Comparison of ENCODE assay signal across 8 mouse cellular contexts in genomic region chr19:34550534-34551223, GRCm38 (mm10). TPM values are rescaled to one million over a fixed set of nuclear protein-coding genes. Genes with fewer than 3 reads are reported as not detected.
DNase-seq lines count a peak whose midpoint lies in the region; ATAC-seq and TF ChIP-seq lines count a peak whose summit lies in the region.

Gene Ifit2, plus strand, starts transcription at chr19:34550694.

- H3K9ac ChIP-seq in forebrain, embryonic 16.5 days (replicated peaks; ENCODE audit: low read depth, low read length): peak within 1 kb of the TSS; percentile 55
- peak within 1 kb of the TSS; percentile 38 for H3K9ac ChIP-seq in lung, embryonic 15.5 days

- ATAC-seq in forebrain, embryonic 16.5 days: peak; percentile 99
- ATAC-seq in lung, embryonic 15.5 days (ENCODE audit: borderline replicate concordance, extremely low read depth, low FRiP score, low TSS enrichment): peak; percentile 91

- no peaks in the 10 kb centered on the region for H3K27me3 ChIP-seq in forebrain, embryonic 16.5 days (replicated peaks; ENCODE audit: control insufficient read depth, insufficient read depth, low read length)
- H3K27me3 ChIP-seq in lung, embryonic 15.5 days: no peaks in the 10 kb centered on the region

- H3K36me3 ChIP-seq in forebrain, embryonic 16.5 days (ENCODE audit: control insufficient read depth, insufficient read depth): no peaks in the 10 kb centered on the region
- H3K36me3 ChIP-seq in lung, embryonic 15.5 days: no peaks in the 10 kb centered on the region

- intact Hi-C loops in heart, postnatal 36 days (cut with DNase I): loop anchor here (2.0 kb wide), 1 partner anchor 50 kb away; no protein-coding TSS in a partner anchor

- WGBS in forebrain, embryonic 16.5 days: under 1% methylated on average over 22 of the region's 22 CpGs
- under 1% methylated on average over 22 of the region's 22 CpGs for WGBS in lung, embryonic 15.5 days
- under 1% methylated on average over 22 of the region's 22 CpGs for WGBS in olfactory bulb, adult 2 months

- peak within 1 kb of the TSS; percentile 65 for H3K4me3 ChIP-seq in forebrain, embryonic 16.5 days (replicated peaks; ENCODE audit: low read length)
- peak within 1 kb of the TSS; percentile 52 for H3K4me3 ChIP-seq in lung, embryonic 15.5 days
- peak within 1 kb of the TSS; percentile 62 for H3K4me3 ChIP-seq in olfactory bulb, adult 2 months (ENCODE audit: insufficient read depth, low read depth, low read length)

- peak within 1 kb of the TSS; percentile 77 for H3K4me2 ChIP-seq in forebrain, embryonic 16.5 days (ENCODE audit: low read length)
- H3K4me2 ChIP-seq in lung, embryonic 15.5 days: peak within 1 kb of the TSS; percentile 69

- peak; percentile 81 for DNase-seq in MEL-GATA-1-ER (ENCODE audit: extremely low read depth, low read depth)
- peak; percentile 46 to 56 for DNase-seq in cerebellum, adult 18-20 months
- DNase-seq in heart, postnatal 36 days: peak; percentile 68 to 70
- DNase-seq in layer of hippocampus, adult 8-10 months (ENCODE audit: low spot score in 2 of 2): peak; percentile 61 to 69
- peak; percentile 52 to 68 for DNase-seq in thymus, adult 18-20 months

- H3K27ac ChIP-seq in forebrain, embryonic 16.5 days (ENCODE audit: low read length): peak within 1 kb of the TSS; percentile 74
- peak within 1 kb of the TSS; percentile 84 for H3K27ac ChIP-seq in lung, embryonic 15.5 days
- H3K27ac ChIP-seq in olfactory bulb, adult 2 months (ENCODE audit: insufficient read depth, low read depth, low read length): peak within 1 kb of the TSS; percentile 85

- H3K9me3 ChIP-seq in forebrain, embryonic 16.5 days (ENCODE audit: control insufficient read depth, low read length): no peaks in the 10 kb centered on the region
- no peaks in the 10 kb centered on the region for H3K9me3 ChIP-seq in lung, embryonic 15.5 days

- H3K4me1 ChIP-seq in forebrain, embryonic 16.5 days (replicated peaks; ENCODE audit: control insufficient read depth, insufficient read depth, low read length): peaks cover 8% of the 10 kb centered on the region; the same call in 1 of the 2 replicates
- H3K4me1 ChIP-seq in lung, embryonic 15.5 days: peaks cover 27% of the 10 kb centered on the region
- 0 out of 2 replicates have a peak, but pooled peaks cover 4% of the 10 kb centered on the region for H3K4me1 ChIP-seq in olfactory bulb, adult 2 months (ENCODE audit: control insufficient read depth, insufficient read depth, low read length)

- TF ChIP-seq CTCF in olfactory bulb, adult 2 months (IDR thresholded peaks at IDR 0.05; ENCODE audit: insufficient read depth, low read depth, low read length): peak; percentile 85

- TF ChIP-seq POLR2A in olfactory bulb, adult 2 months (IDR thresholded peaks at IDR 0.05; ENCODE audit: insufficient read depth, low read depth, low read length): no peak

RNA-seq across cellular contexts. Expression of gene Ifit2, which starts in this region (rescaled TPM):
- polyA plus RNA-seq in forebrain, embryonic 16.5 days (2015; fragmentation: Nextera tagmentation; extraction: Ambion mirVana): 9.0 and 10.5 TPM in 2 replicates
- 1 to 10 TPM; 5.8 to 6.5 TPM for total RNA-seq in heart, postnatal 36 days (2021)
- total RNA-seq in layer of hippocampus, adult 8-10 months (2022): 1 to 10 TPM; 4.6 to 9.0 (median 6.7) TPM
- 12.7 and 12.9 TPM in 2 replicates for polyA plus RNA-seq in lung, embryonic 15.5 days (2015; fragmentation: Nextera tagmentation; extraction: Ambion mirVana)
- polyA plus RNA-seq in olfactory bulb, adult 2 months (2012; ENCODE audit: insufficient read depth, insufficient read length, low replicate concordance, missing spikeins): not detected in 2 replicates

Comparison
In these comparisons a context has a peak if more than half of its experiments do, and no peak if none do; other contexts are left out.
1. Peak in every context shown above with its lines: DNase-seq, ATAC-seq, H3K4me3 ChIP-seq and H3K27ac ChIP-seq.